Mouse (Mus musculus) G1E (cell line): ENCODE results near the gene Nrm. TPM values are rescaled to one million over a fixed set of nuclear protein-coding genes. Genes with fewer than 3 reads are reported as not detected.
"Not testable (repeated sequence)": the region's sequence is repeated elsewhere in the genome, so short reads cannot be mapped to it uniquely, and the experiment has no call there.

ENCODE experiments used
- ATAC-seq: 2 replicates; pipeline ENCODE4 v1.8.0; 2016; ENCODE audit warnings: mild to moderate bottlenecking; ENCODE audit not compliant: insufficient number of reproducible peaks, poor library complexity, low FRiP score, severe bottlenecking; ENCODE audit errors: extremely low read depth
- DNase-seq: peaks from one replicate; pipeline ENCODE4 v3.0.0; 2012; ENCODE audit warnings: low spot score
- H3K27me3 ChIP-seq: 2 replicates; pipeline ENCODE4 v1.6.1; 2012; ENCODE audit warnings: mild to moderate bottlenecking, low read length, inconsistent platforms; ENCODE audit not compliant: insufficient read depth
- H3K36me3 ChIP-seq: replicated peaks from 2 replicates; pipeline ENCODE3; 2012; ENCODE audit warnings: mild to moderate bottlenecking, inconsistent platforms
- H3K4me1 ChIP-seq: 2 replicates; pipeline ENCODE4 v1.6.1; 2012; ENCODE audit warnings: low read depth, low read length, inconsistent platforms, mixed read lengths; ENCODE audit not compliant: insufficient read depth
- H3K4me3 ChIP-seq: 2 replicates; pipeline ENCODE4 v1.5.1; 2012; ENCODE audit warnings: low read depth, mild to moderate bottlenecking, inconsistent platforms, low read length, moderate library complexity, mixed read lengths
- H3K9me3 ChIP-seq: replicated peaks from 2 replicates; pipeline ENCODE4 v1.6.1; 2012; ENCODE audit warnings: inconsistent platforms
- CTCF ChIP-seq: IDR thresholded peaks from 2 replicates; pipeline ENCODE4 v1.5.1; 2012; ENCODE audit warnings: low read depth, low read length, inconsistent platforms, mixed read lengths
- GATA1 ChIP-seq: IDR thresholded peaks from 2 replicates; pipeline ENCODE4 v1.6.1; 2012; ENCODE audit warnings: borderline replicate concordance, low read length, inconsistent platforms, mixed read lengths
- GATA2 ChIP-seq: IDR thresholded peaks from 2 replicates; pipeline ENCODE4 v1.6.1; 2012; ENCODE audit warnings: low read depth, low read length, inconsistent platforms, borderline replicate concordance
- POLR2AphosphoS5 ChIP-seq: IDR thresholded peaks from 2 replicates; pipeline ENCODE4 v1.6.1; 2012; ENCODE audit warnings: low read depth, low read length, inconsistent platforms; ENCODE audit not compliant: insufficient replicate concordance
- TAL1 ChIP-seq: conservative IDR thresholded peaks from 2 replicates; pipeline ENCODE4 v1.6.1; 2012; ENCODE audit warnings: low read depth, low read length, inconsistent platforms, mixed read lengths
- polyA plus RNA-seq: library from polyadenylated mRNA; stranded (reverse); fragments of >175 nt; gene quantifications from 2 replicates; pipeline ENCODE4 v1.2.3, GENCODE M21; 2012
- total RNA-seq, 2 experiments: library from RNA; stranded (forward) in 1 of 2; stranded (reverse) in 1 of 2; fragments of 200-1000 nt in 1 of 2; fragments of >200 nt in 1 of 2; fragmentation: Nextera tagmentation in 1 of 2; gene quantifications; 2 replicates each; pipeline ENCODE4 v1.2.3; 2014 to 2017

Nrm gene
- total and polyA plus RNA-seq, 3 experiments = 33.1 to 59.9 (median 51.0) TPM

DNA sequence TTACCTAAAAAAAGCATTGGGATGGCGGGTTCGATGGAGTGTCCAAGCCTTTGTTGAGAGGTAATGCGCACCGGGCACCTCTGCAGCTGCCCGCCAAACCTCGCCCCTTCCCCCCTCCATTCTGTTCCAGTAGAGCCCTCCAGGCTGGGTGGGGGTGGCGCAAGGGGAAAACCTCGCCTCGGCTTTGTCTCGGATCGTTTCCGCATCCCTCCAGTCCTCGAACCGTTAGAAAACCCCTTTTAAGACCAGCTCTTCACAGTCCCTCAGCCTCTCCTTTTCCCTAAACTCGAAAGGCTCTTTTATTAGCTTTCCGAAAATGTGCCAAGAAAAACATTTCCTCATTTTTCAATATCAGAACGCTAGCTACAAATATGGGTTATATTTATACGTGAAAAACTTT, 23.6 kb upstream of the Nrm start:
- Histone ChIP-seq H3K9me3 (no peaks in the 10 kb centered on the region), H3K4me1 (peaks cover 49% of the 10 kb centered on the region), H3K27me3 (no peaks in the 10 kb centered on the region), H3K4me3 (peak overlapping the region; percentile 73), H3K36me3 (peaks cover 45% of the 10 kb centered on the region)
- no peak for TF ChIP-seq POLR2AphosphoS5
- no peak for TF ChIP-seq CTCF
- no peak for TF ChIP-seq GATA2
- no peak for TF ChIP-seq GATA1
- no peak for TF ChIP-seq TAL1
- ATAC-seq (no peak), DNase-seq (peak; percentile 63)

GRCm38 (mm10) chr17:35838122-35838544, 23.0 kb upstream of the Nrm start, which contains the start of gene Tubb5:
TSS of gene Tubb5 (minus strand) at chr17:35838306.
- peaks cover 49% of the 10 kb centered on the region for H3K4me1 ChIP-seq
- peaks cover 41% of the 10 kb centered on the region for H3K36me3 ChIP-seq
- peak; percentile 36 for ATAC-seq
- H3K4me3 ChIP-seq = peak within 1 kb of the TSS; percentile 73
- no peaks in the 10 kb centered on the region for H3K27me3 ChIP-seq
- TF ChIP-seq CTCF (no peak), GATA2 (no peak), GATA1 (no peak), TAL1 (no peak), POLR2AphosphoS5 (no peak)
- no peaks in the 10 kb centered on the region for H3K9me3 ChIP-seq
- DNase-seq = peak; percentile 87

GRCm38 (mm10) chr17:35838570-35838969, 22.5 kb upstream of the Nrm start:
- Histone ChIP-seq H3K4me3 (peak overlapping the region; percentile 73), H3K9me3 (no peaks in the 10 kb centered on the region), H3K27me3 (no peaks in the 10 kb centered on the region), H3K36me3 (peaks cover 39% of the 10 kb centered on the region), H3K4me1 (peaks cover 51% of the 10 kb centered on the region)
- DNase-seq (no peak), ATAC-seq (no peak)
- TF ChIP-seq TAL1 (no peak), POLR2AphosphoS5 (no peak), GATA1 (no peak), CTCF (no peak), GATA2 (no peak)

DNA sequence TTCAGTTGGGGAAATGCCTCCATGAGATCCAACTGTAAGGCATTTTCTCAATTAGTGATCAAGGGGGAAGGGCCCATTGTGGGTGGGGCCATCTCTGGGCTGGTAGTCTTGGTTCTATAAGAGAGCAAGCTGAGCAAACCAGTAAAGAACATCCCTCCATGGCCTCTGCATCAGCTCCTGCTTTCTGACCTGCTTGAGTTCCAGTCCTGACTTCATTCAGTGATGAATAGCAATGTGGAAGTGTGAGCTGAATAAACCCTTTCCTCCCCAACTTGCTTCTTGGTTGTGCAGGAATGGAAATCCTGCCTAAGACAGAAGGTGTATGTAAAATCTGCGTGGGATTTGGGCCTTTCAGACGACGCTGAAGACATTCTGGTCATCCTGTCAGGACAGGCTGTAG, 22.1 kb upstream of the Nrm start:
- not testable (repeated sequence) for H3K27me3 ChIP-seq, DNase-seq, H3K9me3 ChIP-seq, ATAC-seq
- peak overlapping the region; percentile 73 for H3K4me3 ChIP-seq
- peaks cover 48% of the 10 kb centered on the region for H3K4me1 ChIP-seq
- peaks cover 37% of the 10 kb centered on the region for H3K36me3 ChIP-seq

GRCm38 (mm10) chr17:35840561-35840960, 20.6 kb upstream of the Nrm start:
- ATAC-seq (no peak), DNase-seq (no peak)
- H3K9me3 ChIP-seq = no peaks in the 10 kb centered on the region
- TF ChIP-seq CTCF (no peak), TAL1 (no peak), GATA2 (no peak), POLR2AphosphoS5 (no peak), GATA1 (no peak)
- peaks cover 35% of the 10 kb centered on the region for H3K4me1 ChIP-seq
- peak overlapping the region; percentile 73; the same call in 1 of the 2 replicates for H3K4me3 ChIP-seq
- H3K27me3 ChIP-seq = no peaks in the 10 kb centered on the region
- H3K36me3 ChIP-seq = peaks cover 35% of the 10 kb centered on the region

GRCm38 (mm10) chr17:35841076-35841950, 19.8 kb upstream of the Nrm start, which contains the start of gene Mdc1:
TSS of gene Mdc1 (plus strand) at chr17:35841515.
- Histone ChIP-seq H3K4me3 (peak within 1 kb of the TSS; percentile 73), H3K36me3 (peaks cover 35% of the 10 kb centered on the region), H3K4me1 (peaks cover 28% of the 10 kb centered on the region), H3K27me3 (no peaks in the 10 kb centered on the region), H3K9me3 (no peaks in the 10 kb centered on the region)
- ATAC-seq (peak; percentile 80), DNase-seq (peak; percentile 88)
- no peak; the same call in 1 of the 2 replicates for TF ChIP-seq TAL1
- TF ChIP-seq POLR2AphosphoS5 = no peak
- TF ChIP-seq CTCF = no peak
- no peak for TF ChIP-seq GATA2
- no peak for TF ChIP-seq GATA1
